Mouse (Mus musculus) myocyte (in vitro differentiated cells): ENCODE data around the gene Rgs6.

Experiments
- CEBPB ChIP-seq: IDR thresholded peaks from 2 replicates; pipeline ENCODE4 v1.6.1; 2011; ENCODE audit warnings: mild to moderate bottlenecking, moderate library complexity; ENCODE audit not compliant: poor library complexity, insufficient read depth, severe bottlenecking
- E2F4 ChIP-seq: IDR thresholded peaks from one replicate; pipeline ENCODE4 v1.6.1; 2011; ENCODE audit warnings: mild to moderate bottlenecking, control low read depth, moderate library complexity; ENCODE audit not compliant: insufficient read depth
- MAX ChIP-seq: IDR thresholded peaks from one replicate; pipeline ENCODE4 v1.6.1; 2011; ENCODE audit warnings: low read depth, mild to moderate bottlenecking, control low read depth
- MYOD1 ChIP-seq, 3 experiments: IDR thresholded peaks; one replicate each; pipeline ENCODE4 v1.6.1; 2011; ENCODE audit warnings: control low read depth in 2 of 3, low read depth in 2 of 3, mild to moderate bottlenecking in 2 of 3, moderate library complexity in 1 of 3; ENCODE audit not compliant: insufficient read length in 2 of 3, control insufficient read depth in 1 of 3
- MYOG ChIP-seq, 3 experiments: IDR thresholded peaks; one replicate each; pipeline ENCODE4 v1.6.1; 2011; ENCODE audit warnings: control low read depth in 2 of 3, low read depth in 2 of 3, mild to moderate bottlenecking in 2 of 3; ENCODE audit not compliant: insufficient read length in 2 of 3, control insufficient read depth in 1 of 3, insufficient read depth in 1 of 3
- POLR2A ChIP-seq: IDR thresholded peaks from one replicate; pipeline ENCODE4 v1.6.1; 2011; ENCODE audit warnings: low read depth, mild to moderate bottlenecking, control low read depth, moderate library complexity; ENCODE audit not compliant: insufficient read length
- POLR2AphosphoS2 ChIP-seq: IDR thresholded peaks from one replicate; pipeline ENCODE4 v1.6.1; 2011; ENCODE audit warnings: low read depth, control low read depth; ENCODE audit not compliant: insufficient read length
- SRF ChIP-seq: IDR thresholded peaks from one replicate; pipeline ENCODE4 v1.6.1; 2011; ENCODE audit warnings: low read depth; ENCODE audit not compliant: control insufficient read depth, insufficient read length
- TCF12 ChIP-seq: IDR thresholded peaks from one replicate; pipeline ENCODE4 v1.6.1; 2011; ENCODE audit warnings: mild to moderate bottlenecking, control low read depth; ENCODE audit not compliant: poor library complexity, insufficient read depth, severe bottlenecking
- TCF3 ChIP-seq: IDR thresholded peaks from one replicate; pipeline ENCODE4 v1.6.1; 2011; ENCODE audit warnings: low read depth, control low read depth; ENCODE audit not compliant: insufficient read length
- USF1 ChIP-seq: IDR thresholded peaks from one replicate; pipeline ENCODE4 v1.6.1; 2011; ENCODE audit warnings: low read depth, mild to moderate bottlenecking, control low read depth, moderate library complexity

DNA sequence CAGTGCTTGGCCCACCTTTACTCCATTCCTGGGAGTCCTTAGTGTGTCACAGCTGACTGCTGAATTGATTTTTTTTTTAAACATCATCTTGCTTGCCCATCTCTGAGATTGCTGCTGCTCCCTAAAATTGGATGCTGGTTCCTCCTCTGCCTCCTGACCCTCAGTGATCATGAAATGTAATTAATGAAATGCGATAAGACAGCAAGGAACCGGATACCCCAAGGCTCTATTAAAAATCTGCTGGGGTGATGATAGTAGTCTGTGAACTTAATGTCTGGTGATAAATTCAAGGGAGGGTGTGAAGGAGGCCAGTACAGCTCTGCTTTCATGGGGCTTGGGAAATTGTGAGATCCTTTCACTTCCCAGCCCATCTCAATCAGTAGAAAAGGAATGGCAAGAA lies 489.4 kb downstream of the Rgs6 start:
- no peak for TF ChIP-seq POLR2AphosphoS2
- TF ChIP-seq POLR2A = no peak
- no peak for TF ChIP-seq CEBPB
- TF ChIP-seq TCF12 = no peak
- no peak for TF ChIP-seq MYOD1 (IDR thresholded peaks at IDR 0.05; ENCODE audit: control insufficient read depth in 1 of 3, insufficient read length in 2 of 3, low read depth in 2 of 3)
- no peak for TF ChIP-seq USF1
- no peak for TF ChIP-seq E2F4
- TF ChIP-seq MAX = no peak
- TF ChIP-seq SRF = no peak
- TF ChIP-seq MYOG (IDR thresholded peaks at IDR 0.05; ENCODE audit: control insufficient read depth in 1 of 3, insufficient read depth in 1 of 3, insufficient read length in 2 of 3, low read depth in 2 of 3) = no peak
- no peak for TF ChIP-seq TCF3
